Mouse (Mus musculus) MEL (cell line): ENCODE measurements around the gene Slc8a2.

Experiments
- CHD1 ChIP-seq: IDR thresholded peaks from 2 replicates; pipeline ENCODE4 v1.6.1; 2012; ENCODE audit warnings: low read depth, mild to moderate bottlenecking, inconsistent platforms, low read length, improper control_type of control experiment
- CTCF ChIP-seq, 3 experiments: IDR thresholded peaks in 2 of 3; conservative IDR thresholded peaks in 1 of 3; 2 replicates each; pipeline ENCODE4 v1.5.1; 2011 to 2012; ENCODE audit warnings: low read length in 3 of 3, low read depth in 2 of 3, mild to moderate bottlenecking in 2 of 3, improper control_type of control experiment in 1 of 3, inconsistent platforms in 1 of 3, mixed read lengths in 1 of 3, moderate library complexity in 1 of 3; ENCODE audit not compliant: control insufficient read depth in 1 of 3, insufficient read depth in 1 of 3, poor library complexity in 1 of 3, severe bottlenecking in 1 of 3
- ELF1 ChIP-seq: IDR thresholded peaks from 2 replicates; pipeline ENCODE4 v1.6.1; 2014; ENCODE audit warnings: low read depth, mild to moderate bottlenecking, inconsistent platforms, low read length, improper control_type of control experiment, moderate library complexity
- EP300 ChIP-seq, 2 experiments: IDR thresholded peaks; 2 replicates each; pipeline ENCODE4 v1.6.1; 2011; ENCODE audit warnings: improper control_type of control experiment in 2 of 2, low read length in 2 of 2, low read depth in 1 of 2, mild to moderate bottlenecking in 1 of 2
- GABPA ChIP-seq: IDR thresholded peaks from 2 replicates; pipeline ENCODE4 v1.6.1; 2012; ENCODE audit warnings: low read depth, mild to moderate bottlenecking, inconsistent platforms, low read length, improper control_type of control experiment, moderate library complexity
- JUND ChIP-seq: IDR thresholded peaks from 2 replicates; pipeline ENCODE4 v1.6.1; 2011; ENCODE audit warnings: low read depth, mild to moderate bottlenecking, improper control_type of control experiment, low read length
- POLR2A ChIP-seq, 2 experiments: IDR thresholded peaks; 2 replicates each; pipeline ENCODE4 v1.6.1; 2011 to 2012; ENCODE audit warnings: low read length in 2 of 2, mild to moderate bottlenecking in 2 of 2, control low read depth in 1 of 2, improper control_type of control experiment in 1 of 2, low read depth in 1 of 2, moderate library complexity in 1 of 2; ENCODE audit not compliant: control insufficient read depth in 1 of 2, insufficient read depth in 1 of 2, poor library complexity in 1 of 2
- USF1 ChIP-seq: IDR thresholded peaks from 2 replicates; pipeline ENCODE4 v1.6.1; 2014; ENCODE audit warnings: low read depth, mild to moderate bottlenecking, inconsistent platforms, low read length, improper control_type of control experiment, moderate library complexity

DNA sequence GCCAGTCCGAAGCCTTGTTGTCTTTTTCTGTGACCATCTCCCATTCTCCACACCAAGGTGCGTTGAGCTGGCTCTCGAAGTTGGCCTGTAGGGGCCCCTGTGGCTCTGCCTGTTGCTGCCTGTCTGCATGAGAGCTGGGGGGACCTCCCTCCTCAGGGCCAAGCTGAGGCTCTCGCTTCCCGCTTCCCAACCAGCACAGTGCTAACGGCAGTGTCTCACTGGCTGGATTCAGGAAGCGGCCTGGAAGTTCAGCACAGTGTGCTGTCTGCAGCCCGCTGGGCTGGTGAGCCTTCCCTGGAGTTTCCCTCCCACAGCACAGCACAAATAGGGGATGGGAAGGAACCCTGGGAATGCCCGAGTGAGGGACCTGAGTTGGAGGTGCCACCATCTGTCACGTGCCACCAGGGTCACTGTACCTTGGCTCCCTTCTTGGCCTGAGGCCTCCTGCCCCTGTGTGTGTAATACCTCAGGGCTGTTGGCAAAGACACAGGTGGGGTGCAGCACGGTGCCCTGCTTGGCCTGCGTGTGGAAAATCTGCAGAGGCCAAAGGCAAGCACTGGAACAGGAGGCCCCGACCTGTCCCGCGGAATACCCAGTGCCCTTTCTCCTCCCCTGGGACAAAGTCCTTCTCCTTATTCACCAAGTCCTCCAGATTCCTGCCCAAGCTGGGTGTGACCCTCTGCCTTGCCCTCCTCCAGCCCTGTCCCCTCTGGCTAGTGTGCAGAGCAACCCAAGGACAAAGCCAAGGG is 73.3 kb downstream of the Slc8a2 start:
- TF ChIP-seq ELF1: no peak
- no peak for TF ChIP-seq CTCF (IDR thresholded peaks at IDR 0.05 in 2 of 3, conservative IDR thresholded peaks at IDR 0.05 in 1 of 3; ENCODE audit: control insufficient read depth in 1 of 3, insufficient read depth in 1 of 3, low read depth in 2 of 3, low read length in 3 of 3, poor library complexity in 1 of 3, severe bottlenecking in 1 of 3)
- TF ChIP-seq USF1: no peak
- no peak for TF ChIP-seq POLR2A (IDR thresholded peaks at IDR 0.05; ENCODE audit: control insufficient read depth in 1 of 2, insufficient read depth in 1 of 2, low read depth in 1 of 2, low read length in 2 of 2, poor library complexity in 1 of 2)
- no peak for TF ChIP-seq JUND
- no peak for TF ChIP-seq CHD1
- no peak for TF ChIP-seq EP300 (IDR thresholded peaks at IDR 0.05; ENCODE audit: low read depth in 1 of 2, low read length in 2 of 2)
- TF ChIP-seq GABPA: no peak
